Mouse (Mus musculus) spleen, adult 2 months (tissue): ENCODE measurements around the gene Rpl31.

Experiments used
- CTCF ChIP-seq: fragments of 200-500 bp; IDR thresholded peaks from 2 replicates; pipeline ENCODE4 v1.5.1; 2011; ENCODE audit warnings: mild to moderate bottlenecking, inconsistent platforms; ENCODE audit not compliant: insufficient read depth, insufficient read length, insufficient replicate concordance; ENCODE audit errors: extremely low read depth
- POLR2A ChIP-seq: fragments of 200-500 bp; IDR thresholded peaks from 2 replicates; pipeline ENCODE4 v1.6.1; 2011; ENCODE audit warnings: low read depth, low read length, inconsistent platforms

DNA sequence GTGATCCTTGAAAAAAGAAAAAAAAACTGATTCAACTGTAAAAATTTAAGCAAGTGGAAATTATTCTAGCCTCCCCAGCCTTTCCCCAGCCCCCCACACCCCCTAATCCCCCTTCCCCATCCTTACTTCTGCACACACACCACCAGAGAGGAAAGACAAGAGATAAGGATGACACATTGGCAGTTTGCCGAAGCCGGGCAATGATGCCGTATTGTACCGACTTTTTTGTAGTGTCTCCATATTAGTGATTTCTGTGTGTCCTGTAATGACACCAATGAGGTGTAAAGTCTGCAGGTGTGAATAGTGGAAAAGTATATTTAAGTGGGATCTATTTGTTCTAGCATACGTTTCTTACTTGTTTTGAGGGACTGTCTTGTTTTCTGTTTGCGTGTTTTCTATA is 27.5 kb upstream of the Rpl31 start:
- TF ChIP-seq CTCF (no peak), POLR2A (no peak)
